Mouse (Mus musculus) lung, embryonic 14.5 days (tissue): ENCODE measurements around the gene Dlk1. TPM values are rescaled to one million over a fixed set of nuclear protein-coding genes. Genes with fewer than 3 reads are reported as not detected.

Source experiments
- ATAC-seq: fragments of 200-750 bp; cut with Nextera tagmentation; 2 replicates; pipeline ENCODE4 v1.8.0; 2017; ENCODE audit warnings: mild to moderate bottlenecking, moderate TSS enrichment, moderate library complexity; ENCODE audit not compliant: insufficient read depth
- DNase-seq: peaks from one replicate; pipeline ENCODE4 v3.0.0-alpha.2; 2015
- H3K27ac ChIP-seq: fragments of 300-500 bp; sonication (generic); 2 replicates; pipeline ENCODE4 v1.5.1; 2014; ENCODE audit warnings: low read depth, mild to moderate bottlenecking, moderate library complexity
- H3K27me3 ChIP-seq: fragments of 300-500 bp; sonication (generic); 2 replicates; pipeline ENCODE4 v1.6.1; 2014; ENCODE audit warnings: low read length, control low read depth; ENCODE audit not compliant: insufficient read depth
- H3K36me3 ChIP-seq: fragments of 300-500 bp; sonication (generic); 2 replicates; pipeline ENCODE4 v1.6.1; 2014; ENCODE audit warnings: control low read depth; ENCODE audit not compliant: insufficient read depth
- H3K4me1 ChIP-seq: fragments of 300-500 bp; sonication (generic); 2 replicates; pipeline ENCODE4 v1.6.1; 2014; ENCODE audit warnings: antibody characterized with exemption, control low read depth; ENCODE audit not compliant: insufficient read depth
- H3K4me2 ChIP-seq: fragments of 300-500 bp; sonication (generic); 2 replicates; pipeline ENCODE4 v1.6.1; 2014; ENCODE audit warnings: mild to moderate bottlenecking
- H3K4me3 ChIP-seq: fragments of 300-500 bp; sonication (generic); 2 replicates; pipeline ENCODE4 v1.5.1; 2014; ENCODE audit warnings: low read depth, low read length
- H3K9ac ChIP-seq: fragments of 300-500 bp; sonication (generic); 2 replicates; pipeline ENCODE4 v1.6.1; 2014
- H3K9me3 ChIP-seq: fragments of 300-500 bp; sonication (generic); 2 replicates; pipeline ENCODE4 v1.6.1; 2016; ENCODE audit warnings: low read depth, low read length, control low read depth
- CTCF ChIP-seq: IDR thresholded peaks from 2 replicates; pipeline ENCODE4 v1.5.1; 2016; ENCODE audit warnings: antibody characterized with exemption, low read depth
- WGBS: fragments of 180-500 bp; shearing (Covaris S2); extraction: QIAGEN DNeasy Blood & Tissue Kit; methylation state at CpG from one replicate; pipeline ENCODE4 v1.1.7; 2014; 5-methylcytosine and 5-hydroxymethylcytosine counted together
- polyA plus RNA-seq: library from polyadenylated mRNA; unstranded; fragments of >200 nt; fragmentation: Nextera tagmentation; extraction: Ambion mirVana; gene quantifications from 2 replicates; pipeline ENCODE4 v1.2.1, GENCODE M21; 2014

The Dlk1 gene
- polyA plus RNA-seq, 1 experiment from 2014 or later: 481 TPM

DNA sequence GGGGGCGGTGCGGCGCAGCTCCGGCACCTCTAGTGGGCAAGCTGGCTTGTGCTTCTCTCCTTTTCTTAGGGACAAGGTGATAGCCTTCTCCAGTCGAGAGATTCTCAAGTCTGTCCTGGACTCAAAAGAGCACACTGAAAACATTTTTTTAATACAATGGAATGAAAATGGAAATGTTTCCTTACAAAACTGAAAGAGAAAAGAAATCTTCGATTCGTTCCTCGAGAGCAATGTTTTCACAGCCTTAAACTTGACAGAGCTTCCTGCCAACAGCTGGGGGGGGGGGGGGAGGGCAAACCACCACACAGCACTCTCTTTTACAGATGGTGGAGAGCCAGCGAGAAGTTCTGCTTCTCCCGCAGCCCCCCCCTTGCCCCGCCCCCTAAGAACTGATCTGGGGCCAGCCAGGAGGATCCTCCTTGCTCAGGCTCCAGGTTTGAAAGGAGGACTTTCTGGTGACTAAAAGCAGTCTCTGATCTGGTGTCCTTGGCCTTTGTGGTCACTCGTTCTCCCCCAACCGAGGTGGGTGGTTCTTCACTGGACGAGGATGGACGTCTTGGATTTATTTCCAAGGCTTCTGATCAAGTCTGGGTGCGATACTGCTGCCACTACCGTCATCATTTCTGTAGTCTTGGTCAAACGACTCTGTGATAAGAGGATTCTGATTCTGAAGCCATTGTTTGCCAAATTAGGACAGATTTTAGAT is 6.2 kb upstream of the Dlk1 start:
- ATAC-seq: no peak
- peaks cover 42% of the 10 kb centered on the region for H3K4me1 ChIP-seq
- no peak overlapping the region for H3K4me3 ChIP-seq
- peak overlapping the region; percentile 40 for H3K4me2 ChIP-seq
- H3K36me3 ChIP-seq: no peaks in the 10 kb centered on the region
- H3K27ac ChIP-seq: no peak overlapping the region; the same call in 1 of the 2 replicates
- no peaks in the 10 kb centered on the region for H3K9me3 ChIP-seq
- H3K9ac ChIP-seq: no peak overlapping the region
- peak; percentile 56; the same call in 1 of the 2 replicates for TF ChIP-seq CTCF
- no peaks in the 10 kb centered on the region for H3K27me3 ChIP-seq
- peak; percentile 66 for DNase-seq
- WGBS: 12% methylated on average over 18 of the region's 18 CpGs

DNA sequence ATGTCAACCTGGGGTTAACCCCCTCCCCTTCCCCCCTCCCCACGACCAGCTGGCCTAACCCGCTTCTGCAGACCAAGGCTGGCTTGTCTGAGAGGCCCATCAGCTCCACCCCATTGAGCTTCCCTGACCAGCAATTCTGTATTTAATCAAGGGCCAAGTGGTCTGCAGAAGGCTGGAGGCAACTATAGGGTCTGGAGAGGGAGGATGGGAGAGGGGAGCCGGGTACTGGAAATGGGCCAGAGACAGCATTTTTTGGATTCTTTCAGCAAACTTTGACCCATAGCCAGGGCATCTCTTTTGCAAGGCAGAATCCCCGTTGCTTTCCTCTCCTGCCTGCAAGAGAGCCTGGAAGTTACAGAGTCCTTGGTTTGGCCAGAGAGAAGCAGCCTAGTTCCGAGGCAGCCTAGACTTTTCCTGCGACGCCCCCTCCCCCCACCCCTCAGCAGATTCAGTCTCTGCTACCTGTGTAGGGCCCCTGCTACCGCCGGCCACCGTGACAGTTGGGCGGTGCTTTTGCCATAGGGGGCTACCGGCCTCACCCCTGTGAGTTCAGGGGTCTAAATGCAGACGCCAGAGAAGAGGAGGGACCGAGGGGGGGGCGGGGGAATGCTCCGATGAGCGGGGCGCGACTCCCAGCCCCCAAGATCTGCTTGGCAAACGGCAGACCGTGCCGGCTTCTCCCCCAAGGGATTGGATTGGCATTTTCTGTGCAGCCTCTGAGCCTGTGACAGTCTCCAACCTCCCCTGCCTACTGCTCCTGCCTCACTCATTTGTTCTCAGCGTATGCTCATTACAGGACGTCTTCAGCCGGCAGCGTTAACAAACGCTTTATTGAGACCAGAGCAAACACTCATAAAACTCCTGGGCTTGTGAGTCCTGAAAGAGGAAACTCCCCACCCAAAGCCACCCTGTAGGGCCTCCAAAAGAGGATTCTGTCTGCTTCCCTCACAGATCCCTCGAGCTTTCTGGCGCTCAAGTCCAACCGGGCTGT is 2.9 kb upstream of the Dlk1 start:
- DNase-seq: peak; percentile 80
- Histone ChIP-seq H3K4me1 (peaks cover 35% of the 10 kb centered on the region), H3K4me2 (peak overlapping the region; percentile 69), H3K9ac (peak overlapping the region; percentile 53), H3K9me3 (no peaks in the 10 kb centered on the region), H3K36me3 (no peaks in the 10 kb centered on the region), H3K27me3 (peaks cover 24% of the 10 kb centered on the region; the same call in 1 of the 2 replicates), H3K27ac (peak overlapping the region; percentile 90), H3K4me3 (peak overlapping the region; percentile 17)
- under 1% methylated on average over 30 of the region's 30 CpGs for WGBS
- TF ChIP-seq CTCF: no peak
- peak; percentile 58 for ATAC-seq

DNA sequence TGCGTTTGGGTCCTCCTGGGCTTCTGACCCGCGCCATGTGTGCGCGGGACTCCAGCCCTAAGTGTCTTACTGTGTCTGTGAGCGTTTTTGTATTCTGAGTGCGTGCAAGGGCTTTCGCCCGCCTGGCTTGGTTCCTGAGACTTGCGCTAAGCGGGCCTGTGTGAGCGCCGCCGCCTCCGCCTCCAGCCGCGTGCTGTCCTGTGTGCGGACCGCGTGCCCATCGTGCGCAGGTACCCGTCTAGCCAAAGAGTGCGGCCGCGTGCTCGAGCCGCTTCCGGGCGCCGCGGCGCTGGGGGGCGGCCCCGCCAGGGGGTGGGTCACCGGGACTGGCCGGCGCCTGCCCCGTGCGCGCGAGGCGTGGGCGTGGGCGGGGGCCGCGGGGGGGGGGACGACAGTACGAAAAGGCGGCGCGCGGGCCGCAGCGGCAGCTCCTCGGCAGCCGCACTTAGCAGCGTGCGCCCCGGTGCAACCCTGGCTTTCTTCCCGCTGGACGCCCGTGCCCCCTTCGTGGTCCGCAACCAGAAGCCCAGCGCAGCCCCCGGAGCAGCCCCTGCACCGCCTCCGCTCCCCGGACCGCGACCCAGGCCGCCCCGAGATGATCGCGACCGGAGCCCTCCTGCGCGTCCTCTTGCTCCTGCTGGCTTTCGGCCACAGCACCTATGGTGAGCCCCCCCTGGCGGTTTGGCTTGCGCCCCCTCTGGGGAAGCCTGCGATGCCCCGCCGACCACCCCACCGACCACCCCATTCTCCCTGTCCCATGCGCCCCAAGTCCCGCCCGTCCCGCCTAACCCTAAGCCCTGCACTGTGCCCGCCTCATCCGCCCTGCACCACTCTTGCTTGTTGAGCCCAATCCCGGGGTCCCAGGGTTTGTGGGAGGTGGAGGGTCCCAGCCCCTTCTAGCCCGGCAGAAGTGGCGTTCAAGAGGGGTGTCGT is 708 bp downstream of the Dlk1 start:
- peak; percentile 27 for TF ChIP-seq CTCF
- H3K27ac ChIP-seq: peak overlapping the region; percentile 76
- under 1% methylated on average over 90 of the region's 96 CpGs for WGBS
- peak overlapping the region; percentile 61 for H3K4me3 ChIP-seq
- peak overlapping the region; percentile 83 for H3K4me2 ChIP-seq
- peaks cover 7% of the 10 kb centered on the region; the same call in 1 of the 2 replicates for H3K36me3 ChIP-seq
- H3K27me3 ChIP-seq: peaks cover 24% of the 10 kb centered on the region; the same call in 1 of the 2 replicates
- peak overlapping the region; percentile 78 for H3K9ac ChIP-seq
- ATAC-seq (peak; percentile 39), DNase-seq (peak; percentile 80)
- peaks cover 52% of the 10 kb centered on the region for H3K4me1 ChIP-seq
- no peaks in the 10 kb centered on the region for H3K9me3 ChIP-seq

DNA sequence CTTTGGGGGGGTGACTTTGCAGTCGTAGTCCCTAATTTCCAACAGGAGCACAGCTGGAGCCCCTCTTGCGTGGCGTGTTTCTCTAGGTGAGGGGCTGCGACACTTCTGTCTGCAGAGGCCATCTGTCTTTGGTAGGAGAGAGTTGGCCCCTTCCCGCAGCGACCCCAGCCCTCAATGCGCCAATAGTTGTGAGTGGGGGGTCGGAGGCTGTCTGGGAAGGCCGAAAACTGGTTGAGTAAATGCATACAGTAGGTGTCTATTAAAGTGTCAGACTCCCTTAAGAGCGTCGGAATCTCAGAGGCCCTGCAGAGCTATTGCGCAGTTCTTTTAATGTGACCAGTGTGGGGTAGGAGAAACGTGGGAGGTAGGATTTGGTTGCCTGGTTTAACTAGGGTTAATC is 1.5 kb downstream of the Dlk1 start:
- no peak for DNase-seq
- no peak for TF ChIP-seq CTCF
- Histone ChIP-seq H3K9ac (peak overlapping the region; percentile 78), H3K27ac (peak overlapping the region; percentile 76), H3K9me3 (no peaks in the 10 kb centered on the region), H3K27me3 (peaks cover 24% of the 10 kb centered on the region; the same call in 1 of the 2 replicates), H3K4me3 (peak overlapping the region; percentile 61), H3K4me2 (peak overlapping the region; percentile 83), H3K4me1 (peaks cover 48% of the 10 kb centered on the region), H3K36me3 (peaks cover 7% of the 10 kb centered on the region; the same call in 1 of the 2 replicates)
- no peak for ATAC-seq
- 22% methylated on average over 13 of the region's 13 CpGs for WGBS

DNA sequence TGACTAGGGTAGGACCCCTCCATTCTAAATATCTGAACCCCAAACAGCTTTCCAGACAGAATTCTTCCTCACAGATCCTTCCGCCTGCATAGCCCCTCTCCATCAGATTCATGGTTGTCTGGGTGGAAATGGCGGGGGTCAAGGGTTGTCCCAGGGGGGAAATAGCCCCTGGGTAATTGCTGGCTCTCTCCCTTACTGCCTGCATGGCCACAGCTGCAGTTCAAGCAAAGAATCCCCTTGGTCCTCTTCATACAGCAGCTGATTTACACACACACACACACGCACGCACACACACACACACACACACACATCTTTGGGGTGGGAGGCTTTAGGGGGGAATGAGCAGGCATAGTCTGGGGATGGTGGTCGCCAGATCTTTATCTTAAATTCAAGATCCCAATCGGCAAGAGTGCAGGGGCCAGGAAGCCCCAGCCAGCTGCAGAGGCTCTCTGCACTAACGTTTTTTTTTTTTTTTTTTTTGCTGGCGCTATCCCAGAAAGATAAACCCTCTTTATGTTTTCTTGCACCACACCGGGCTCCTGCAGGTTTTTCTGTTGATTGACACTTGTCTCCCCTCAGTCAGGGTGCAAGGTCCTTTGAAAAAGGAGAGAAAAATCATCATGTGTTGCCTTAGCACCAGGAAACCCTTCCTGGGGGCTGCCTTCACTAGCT is 4.0 kb downstream of the Dlk1 start:
- ATAC-seq: no peak

More for the DNA sequence above, 4.0 kb downstream of the Dlk1 start:
- peaks cover 13% of the 10 kb centered on the region for H3K36me3 ChIP-seq
- no peaks in the 10 kb centered on the region for H3K9me3 ChIP-seq
- H3K4me2 ChIP-seq: peak overlapping the region; percentile 83
- H3K9ac ChIP-seq: 0 out of 2 replicates have a peak overlapping the region, but pooled peaks have one; percentile 16
- no peak for DNase-seq
- no peak for TF ChIP-seq CTCF
- H3K4me1 ChIP-seq: peaks cover 38% of the 10 kb centered on the region
- H3K27me3 ChIP-seq: peaks cover 24% of the 10 kb centered on the region; the same call in 1 of the 2 replicates
- peak overlapping the region; percentile 46; the same call in 1 of the 2 replicates for H3K27ac ChIP-seq
- 25% methylated on average over 9 of the region's 9 CpGs for WGBS
- H3K4me3 ChIP-seq: peak overlapping the region; percentile 61; the same call in 1 of the 2 replicates
